In genomic region chrX:7604004-7604403, GRCm38 (mm10) we compare ENCODE assay signal across 10 mouse cellular contexts. TPM values are rescaled to one million over a fixed set of nuclear protein-coding genes. Genes with fewer than 3 reads are reported as not detected.
DNase-seq lines count a peak whose midpoint lies in the region; ATAC-seq lines count a peak whose summit lies in the region.
"Had no signal": no experiment of that assay in that cellular context is flagged by ENCODE, and none has a peak within 500 bp of the region (broad histone marks: within the 10 kb centered on the region; RNA-seq: fewer than 3 reads in every experiment).

No protein-coding gene starts in this region.

- peaks cover 10% of the 10 kb centered on the region for H3K4me1 ChIP-seq in forebrain, embryonic 10.5 days
- H3K4me1 ChIP-seq in forebrain, embryonic 16.5 days (replicated peaks; ENCODE audit: control insufficient read depth, insufficient read depth, low read length), result peaks cover 9% of the 10 kb centered on the region; the same call in 1 of the 2 replicates
- H3K4me1 ChIP-seq in liver, embryonic 11.5 days (replicated peaks; ENCODE audit: control insufficient read depth, insufficient read depth, low read length), result no peaks in the 10 kb centered on the region
- no peaks in the 10 kb centered on the region for H3K4me1 ChIP-seq in intestine, embryonic 15.5 days (replicated peaks)

- H3K27ac ChIP-seq in forebrain, embryonic 10.5 days, result no peak overlapping the region
- no peak overlapping the region for H3K27ac ChIP-seq in forebrain, embryonic 16.5 days (ENCODE audit: low read length)
- H3K27ac ChIP-seq in liver, embryonic 11.5 days (ENCODE audit: low read depth, low read length), result no peak overlapping the region
- no peak overlapping the region for H3K27ac ChIP-seq in intestine, embryonic 15.5 days

- WGBS in forebrain, embryonic 10.5 days, result 92% methylated on average over 7 of the region's 7 CpGs
- whole genome bisulfite sequencing in forebrain, embryonic 16.5 days, result 86% methylated on average over 7 of the region's 7 CpGs
- WGBS in liver, embryonic 11.5 days, result 74% methylated on average over 7 of the region's 7 CpGs
- WGBS in intestine, embryonic 15.5 days, result 87% methylated on average over 7 of the region's 7 CpGs

- H3K4me2 ChIP-seq in forebrain, embryonic 16.5 days (ENCODE audit: low read length), result no peak overlapping the region
- peak overlapping the region; percentile 66 for H3K4me2 ChIP-seq in liver, embryonic 11.5 days
- H3K4me2 ChIP-seq in intestine, embryonic 15.5 days (replicated peaks), result peak overlapping the region; percentile 53

- peaks cover 23% of the 10 kb centered on the region for H3K36me3 ChIP-seq in forebrain, embryonic 10.5 days (replicated peaks)
- no peaks in the 10 kb centered on the region for H3K36me3 ChIP-seq in forebrain, embryonic 16.5 days (ENCODE audit: control insufficient read depth, insufficient read depth)
- H3K36me3 ChIP-seq in liver, embryonic 11.5 days (ENCODE audit: control insufficient read depth, insufficient read depth, low read length), result 0 out of 2 replicates have a peak, but pooled peaks cover 2% of the 10 kb centered on the region
- no peaks in the 10 kb centered on the region for H3K36me3 ChIP-seq in intestine, embryonic 15.5 days

- peak overlapping the region; percentile 55; the same call in 1 of the 2 replicates for H3K4me3 ChIP-seq in forebrain, embryonic 10.5 days
- H3K4me3 ChIP-seq in forebrain, embryonic 16.5 days (replicated peaks; ENCODE audit: low read length), result no peak overlapping the region
- peak overlapping the region; percentile 54; the same call in 1 of the 2 replicates for H3K4me3 ChIP-seq in liver, embryonic 11.5 days (ENCODE audit: low read depth, low read length)
- no peak overlapping the region for H3K4me3 ChIP-seq in intestine, embryonic 15.5 days (replicated peaks)

- H3K9ac ChIP-seq in forebrain, embryonic 16.5 days (replicated peaks; ENCODE audit: low read depth, low read length), result no peak overlapping the region
- 0 out of 2 replicates have a peak overlapping the region, but pooled peaks have one; percentile 58 for H3K9ac ChIP-seq in liver, embryonic 11.5 days (ENCODE audit: low read depth, low read length)
- no peak overlapping the region for H3K9ac ChIP-seq in intestine, embryonic 15.5 days

- no peaks in the 10 kb centered on the region for H3K9me3 ChIP-seq in forebrain, embryonic 10.5 days
- H3K9me3 ChIP-seq in forebrain, embryonic 16.5 days (ENCODE audit: control insufficient read depth, low read length), result no peaks in the 10 kb centered on the region
- H3K9me3 ChIP-seq in liver, embryonic 11.5 days (ENCODE audit: control insufficient read depth, low read length), result no peaks in the 10 kb centered on the region
- H3K9me3 ChIP-seq in intestine, embryonic 15.5 days, result no peaks in the 10 kb centered on the region

- ATAC-seq in forebrain, embryonic 16.5 days, result no peak
- no peak for ATAC-seq in liver, embryonic 11.5 days (replicated peaks; ENCODE audit: low FRiP score)
- ATAC-seq in intestine, embryonic 15.5 days, result no peak
- ATAC-seq in monocyte, adult 5-6 weeks (replicated peaks; ENCODE audit: insufficient number of reproducible peaks, low FRiP score, low TSS enrichment, poor library complexity, severe bottlenecking), result peak; percentile 49; the same call in 1 of the 2 replicates

- no peak for DNase-seq in forebrain, embryonic 10.5 days (ENCODE audit: extremely low spot score, low spot score)
- no peak for DNase-seq in liver, embryonic 11.5 days (ENCODE audit: low spot score)
- no peak for DNase-seq in liver
- no peak for DNase-seq in adipocyte (ENCODE audit: low spot score)
- DNase-seq in left cerebral cortex, adult 9 months (ENCODE audit: low spot score in 2 of 2), result no peak
- DNase-seq: cerebellum, adult 11 months; lung, adult 18-20 months had no signal

- peaks cover 5% of the 10 kb centered on the region; the same call in 1 of the 2 replicates for H3K27me3 ChIP-seq in forebrain, embryonic 10.5 days (ENCODE audit: poor library complexity, severe bottlenecking)
- no peaks in the 10 kb centered on the region for H3K27me3 ChIP-seq in forebrain, embryonic 16.5 days (replicated peaks; ENCODE audit: control insufficient read depth, insufficient read depth, low read length)
- no peaks in the 10 kb centered on the region for H3K27me3 ChIP-seq in liver, embryonic 11.5 days (replicated peaks; ENCODE audit: control insufficient read depth, insufficient read depth, low read length)
- no peaks in the 10 kb centered on the region for H3K27me3 ChIP-seq in intestine, embryonic 15.5 days (replicated peaks)

RNA-seq across cellular contexts. Expression of gene Ccdc22, which starts 1.3 kb away (rescaled TPM):
- 35.8 and 38.0 TPM in 2 replicates for polyA plus RNA-seq in forebrain, embryonic 10.5 days (2016; fragmentation: Nextera tagmentation; extraction: Ambion mirVana)
- 40.5 and 43.9 TPM in 2 replicates for polyA plus RNA-seq in forebrain, embryonic 16.5 days (2015; fragmentation: Nextera tagmentation; extraction: Ambion mirVana)
- 32.5 and 35.3 TPM in 2 replicates for polyA plus RNA-seq in liver, embryonic 11.5 days (2014; fragmentation: Nextera tagmentation; extraction: Ambion mirVana)
- 31.2 and 31.4 TPM in 2 replicates for polyA plus RNA-seq in intestine, embryonic 15.5 days (2015; fragmentation: Nextera tagmentation; extraction: Ambion mirVana)
- 10.1 to 16.2 TPM (median 15.0 TPM) in 3 replicates for total RNA-seq in monocyte, adult 5-6 weeks (2017)

RNA-seq across cellular contexts. Expression of gene Cacna1f, which starts 2.9 kb away (rescaled TPM):
- 0.02 TPM in 1 of 2 replicates, not detected in the other for polyA plus RNA-seq in forebrain, embryonic 10.5 days (2016; fragmentation: Nextera tagmentation; extraction: Ambion mirVana)
- 0.06 and 0.16 TPM in 2 replicates for polyA plus RNA-seq in forebrain, embryonic 16.5 days (2015; fragmentation: Nextera tagmentation; extraction: Ambion mirVana)
- polyA plus RNA-seq in liver, embryonic 11.5 days (2014; fragmentation: Nextera tagmentation; extraction: Ambion mirVana), result 0.03 and 0.08 TPM in 2 replicates
- 0.04 TPM in 1 of 2 replicates, not detected in the other for polyA plus RNA-seq in intestine, embryonic 15.5 days (2015; fragmentation: Nextera tagmentation; extraction: Ambion mirVana)
- 0.10 TPM in 1 of 3 replicates, not detected in the others for total RNA-seq in monocyte, adult 5-6 weeks (2017)

RNA-seq across cellular contexts. Expression of gene Ppp1r3f, which starts 29.9 kb away (rescaled TPM):
- 1.3 and 1.6 TPM in 2 replicates for polyA plus RNA-seq in forebrain, embryonic 10.5 days (2016; fragmentation: Nextera tagmentation; extraction: Ambion mirVana)
- 4.1 and 4.6 TPM in 2 replicates for polyA plus RNA-seq in forebrain, embryonic 16.5 days (2015; fragmentation: Nextera tagmentation; extraction: Ambion mirVana)
- polyA plus RNA-seq in liver, embryonic 11.5 days (2014; fragmentation: Nextera tagmentation; extraction: Ambion mirVana), result 0.49 and 1.4 TPM in 2 replicates
- 1.3 and 1.5 TPM in 2 replicates for polyA plus RNA-seq in intestine, embryonic 15.5 days (2015; fragmentation: Nextera tagmentation; extraction: Ambion mirVana)
- 0.85 to 3.4 TPM in 2 of 3 replicates, not detected in the other for total RNA-seq in monocyte, adult 5-6 weeks (2017)

RNA-seq across cellular contexts. Expression of gene Foxp3, which starts 30.6 kb away (rescaled TPM):
- 0.09 TPM in 2 replicates for polyA plus RNA-seq in forebrain, embryonic 10.5 days (2016; fragmentation: Nextera tagmentation; extraction: Ambion mirVana)
- polyA plus RNA-seq in forebrain, embryonic 16.5 days (2015; fragmentation: Nextera tagmentation; extraction: Ambion mirVana), result 0.11 and 0.16 TPM in 2 replicates
- polyA plus RNA-seq in liver, embryonic 11.5 days (2014; fragmentation: Nextera tagmentation; extraction: Ambion mirVana), result 0.06 TPM in 1 of 2 replicates, not detected in the other
- polyA plus RNA-seq in intestine, embryonic 15.5 days (2015; fragmentation: Nextera tagmentation; extraction: Ambion mirVana), result not detected in 2 replicates
- 0.68 TPM in 1 of 3 replicates, not detected in the others for total RNA-seq in monocyte, adult 5-6 weeks (2017)

RNA-seq across cellular contexts. Expression of gene Syp, which starts 34.3 kb away (rescaled TPM):
- 9.2 and 11.6 TPM in 2 replicates for polyA plus RNA-seq in forebrain, embryonic 10.5 days (2016; fragmentation: Nextera tagmentation; extraction: Ambion mirVana)
- 120 and 161 TPM in 2 replicates for polyA plus RNA-seq in forebrain, embryonic 16.5 days (2015; fragmentation: Nextera tagmentation; extraction: Ambion mirVana)
- polyA plus RNA-seq in liver, embryonic 11.5 days (2014; fragmentation: Nextera tagmentation; extraction: Ambion mirVana), result 0.69 and 0.95 TPM in 2 replicates
- polyA plus RNA-seq in intestine, embryonic 15.5 days (2015; fragmentation: Nextera tagmentation; extraction: Ambion mirVana), result 6.3 and 6.5 TPM in 2 replicates
- 1.7 to 5.0 TPM in 2 of 3 replicates, not detected in the other for total RNA-seq in monocyte, adult 5-6 weeks (2017)

Comparison
In these comparisons a context has a peak if more than half of its experiments do, and no peak if none do; other contexts are left out.
1. H3K4me3 ChIP-seq: peak in forebrain, embryonic 10.5 days (single experiment) and liver, embryonic 11.5 days (single experiment); none in forebrain, embryonic 16.5 days (single experiment) and intestine, embryonic 15.5 days (single experiment).